Comparison of ENCODE assay signal across 20 mouse cellular contexts in genomic region chr4:93496871-93497270, GRCm38 (mm10).
DNase-seq lines count a peak whose midpoint lies in the region; ATAC-seq and TF ChIP-seq lines count a peak whose summit lies in the region.
"Had no signal": no experiment of that assay in that cellular context is flagged by ENCODE, and none has a peak within 500 bp of the region (broad histone marks: within the 10 kb centered on the region; RNA-seq: fewer than 3 reads in every experiment).

No protein-coding gene starts in this region.

- POLR2A ChIA-PET in Patski (lab: Charles Lee), result no interaction called here

- 67% methylated on average over 2 of the region's 2 CpGs for WGBS in liver, embryonic 11.5 days
- WGBS in stomach, postnatal 0 days, result 78% methylated on average over 2 of the region's 2 CpGs
- WGBS in hindbrain, embryonic 13.5 days, result 77% methylated on average over 2 of the region's 2 CpGs
- WGBS in midbrain, embryonic 15.5 days, result 75% methylated on average over 2 of the region's 2 CpGs

- no peak overlapping the region for H3K4me2 ChIP-seq in liver, embryonic 11.5 days
- H3K4me2 ChIP-seq in stomach, postnatal 0 days (replicated peaks; ENCODE audit: low read depth), result no peak overlapping the region
- H3K4me2 ChIP-seq in hindbrain, embryonic 13.5 days, result no peak overlapping the region
- H3K4me2 ChIP-seq in midbrain, embryonic 15.5 days, result no peak overlapping the region
- H3K4me2 ChIP-seq: embryonic facial prominence, embryonic 13.5 days; hindbrain, embryonic 15.5 days had no signal

- CTCF ChIA-PET in Patski (lab: Charles Lee), result no interaction called here

- no peak overlapping the region for H3K27ac ChIP-seq in liver, embryonic 11.5 days (ENCODE audit: low read depth, low read length)
- H3K27ac ChIP-seq in stomach, postnatal 0 days (replicated peaks), result no peak overlapping the region
- no peak overlapping the region for H3K27ac ChIP-seq in hindbrain, embryonic 13.5 days
- no peak overlapping the region for H3K27ac ChIP-seq in midbrain, embryonic 15.5 days
- H3K27ac ChIP-seq: embryonic facial prominence, embryonic 13.5 days; forebrain, embryonic 10.5 days; hindbrain, embryonic 15.5 days had no signal

- no peaks in the 10 kb centered on the region for H3K27me3 ChIP-seq in liver, embryonic 11.5 days (replicated peaks; ENCODE audit: control insufficient read depth, insufficient read depth, low read length)
- no peaks in the 10 kb centered on the region for H3K27me3 ChIP-seq in Patski
- H3K27me3 ChIP-seq in stomach, postnatal 0 days (ENCODE audit: control insufficient read depth, insufficient read depth, low read length), result no peaks in the 10 kb centered on the region
- H3K27me3 ChIP-seq in hindbrain, embryonic 13.5 days, result no peaks in the 10 kb centered on the region
- H3K27me3 ChIP-seq in midbrain, embryonic 15.5 days (replicated peaks), result no peaks in the 10 kb centered on the region
- H3K27me3 ChIP-seq: CH12.LX; embryonic facial prominence, embryonic 13.5 days; hindbrain, embryonic 15.5 days; megakaryocyte, embryonic 14.5 days had no signal

- no peak for TF ChIP-seq EP300 in stomach, postnatal 0 days (optimal IDR thresholded peaks at IDR 0.05)

- in situ Hi-C loops in Patski (cut with MboI; ENCODE audit: low pct_unique_long_range_greater_than_20kb), result no loop called here

- DNase-seq in liver (peak; percentile 19), Patski (ENCODE audit: low read depth, low spot score) (no peak)
- DNase-seq in liver, embryonic 11.5 days (ENCODE audit: low spot score), result no peak
- no peak for DNase-seq in stomach, postnatal 0 days (ENCODE audit: low spot score)
- DNase-seq: cerebellum, adult 11-12 months; cerebellum, postnatal 36 days; gastrocnemius, postnatal 25 days; kidney, adult 18-20 months; kidney, postnatal 14 days; layer of hippocampus, adult 9-11 months; right cerebral cortex, postnatal 25 days; thymus, postnatal 25 days had no signal

- peak; percentile 14 for TF ChIP-seq CTCF in Patski (IDR thresholded peaks at IDR 0.05)
- TF ChIP-seq CTCF in stomach, postnatal 0 days (IDR thresholded peaks at IDR 0.05; ENCODE audit: low read depth), result 0 out of 2 replicates have a peak, but pooled peaks have one; percentile 3

- no peak overlapping the region for H3K4me3 ChIP-seq in liver, embryonic 11.5 days (ENCODE audit: low read depth, low read length)
- no peak overlapping the region for H3K4me3 ChIP-seq in stomach, postnatal 0 days (ENCODE audit: low read depth, low read length)
- no peak overlapping the region for H3K4me3 ChIP-seq in hindbrain, embryonic 13.5 days
- no peak overlapping the region for H3K4me3 ChIP-seq in midbrain, embryonic 15.5 days
- H3K4me3 ChIP-seq: embryonic facial prominence, embryonic 13.5 days; forebrain, embryonic 10.5 days; hindbrain, embryonic 15.5 days; megakaryocyte, embryonic 14.5 days had no signal

- no peak overlapping the region for H3K9ac ChIP-seq in liver, embryonic 11.5 days (ENCODE audit: low read depth, low read length)
- no peak overlapping the region for H3K9ac ChIP-seq in stomach, postnatal 0 days (ENCODE audit: low read length)
- no peak overlapping the region for H3K9ac ChIP-seq in hindbrain, embryonic 13.5 days
- H3K9ac ChIP-seq in midbrain, embryonic 15.5 days, result no peak overlapping the region
- H3K9ac ChIP-seq: embryonic facial prominence, embryonic 13.5 days; hindbrain, embryonic 15.5 days had no signal

- no peaks in the 10 kb centered on the region for H3K36me3 ChIP-seq in liver, embryonic 11.5 days (ENCODE audit: control insufficient read depth, insufficient read depth, low read length)
- H3K36me3 ChIP-seq in stomach, postnatal 0 days (ENCODE audit: control insufficient read depth, insufficient read depth, low read length), result no peaks in the 10 kb centered on the region
- H3K36me3 ChIP-seq in hindbrain, embryonic 13.5 days, result no peaks in the 10 kb centered on the region
- H3K36me3 ChIP-seq in midbrain, embryonic 15.5 days (replicated peaks), result no peaks in the 10 kb centered on the region
- H3K36me3 ChIP-seq: embryonic facial prominence, embryonic 13.5 days; forebrain, embryonic 10.5 days; hindbrain, embryonic 15.5 days had no signal

- no peak for ATAC-seq in liver, embryonic 11.5 days (replicated peaks; ENCODE audit: low FRiP score)
- ATAC-seq in Patski, result no peak
- ATAC-seq in erythroid progenitor cell, adult 5-6 weeks (replicated peaks; ENCODE audit: low FRiP score, poor library complexity, severe bottlenecking), result peak; percentile 67
- no peak for ATAC-seq in stomach, postnatal 0 days (ENCODE audit: low FRiP score, low TSS enrichment)
- ATAC-seq in hindbrain, embryonic 13.5 days (ENCODE audit: low FRiP score), result no peak
- ATAC-seq in midbrain, embryonic 15.5 days (replicated peaks), result no peak

- H3K4me1 ChIP-seq in liver, embryonic 11.5 days (replicated peaks; ENCODE audit: control insufficient read depth, insufficient read depth, low read length), result no peaks in the 10 kb centered on the region
- no peaks in the 10 kb centered on the region for H3K4me1 ChIP-seq in stomach, postnatal 0 days (replicated peaks; ENCODE audit: control insufficient read depth, insufficient read depth)
- no peaks in the 10 kb centered on the region for H3K4me1 ChIP-seq in hindbrain, embryonic 13.5 days (replicated peaks)
- H3K4me1 ChIP-seq in midbrain, embryonic 15.5 days, result no peaks in the 10 kb centered on the region
- H3K4me1 ChIP-seq: embryonic facial prominence, embryonic 13.5 days; forebrain, embryonic 10.5 days; hindbrain, embryonic 15.5 days had no signal

- no peaks in the 10 kb centered on the region for H3K9me3 ChIP-seq in liver, embryonic 11.5 days (ENCODE audit: control insufficient read depth, low read length)
- H3K9me3 ChIP-seq in stomach, postnatal 0 days (ENCODE audit: control insufficient read depth, low read length), result no peaks in the 10 kb centered on the region
- no peaks in the 10 kb centered on the region for H3K9me3 ChIP-seq in hindbrain, embryonic 13.5 days
- no peaks in the 10 kb centered on the region for H3K9me3 ChIP-seq in midbrain, embryonic 15.5 days
- H3K9me3 ChIP-seq: embryonic facial prominence, embryonic 13.5 days; forebrain, embryonic 10.5 days; hindbrain, embryonic 15.5 days; megakaryocyte, embryonic 14.5 days had no signal
